Mouse (Mus musculus): Measurements from ENCODE around the gene A930033H14Rik. TPM values are rescaled to one million over a fixed set of nuclear protein-coding genes. Genes with fewer than 3 reads are reported as not detected.

The A930033H14Rik gene
- polyA plus RNA-seq, 1 experiment from 2014 or later, result 1.1 TPM

- H3K9ac ChIP-seq (ENCODE audit: low read depth, low read length), result no peak overlapping the region
- no peaks in the 10 kb centered on the region for H3K9me3 ChIP-seq (ENCODE audit: control insufficient read depth, low read length)
- ATAC-seq (ENCODE audit: low FRiP score), result no peak
- H3K4me2 ChIP-seq (replicated peaks; ENCODE audit: low read depth, low read length), result no peak overlapping the region
- no peaks in the 10 kb centered on the region for H3K27me3 ChIP-seq (ENCODE audit: control insufficient read depth, insufficient read depth, low read length)
- no peak for DNase-seq (ENCODE audit: low spot score)
- H3K27ac ChIP-seq (ENCODE audit: low read depth, low read length), result no peak overlapping the region
- H3K36me3 ChIP-seq (ENCODE audit: control insufficient read depth, insufficient read depth, low read length), result no peaks in the 10 kb centered on the region
- no peak overlapping the region for H3K4me3 ChIP-seq (ENCODE audit: low read depth, low read length)
- H3K4me1 ChIP-seq (replicated peaks; ENCODE audit: control insufficient read depth, insufficient read depth, low read length), result no peaks in the 10 kb centered on the region
- 79% methylated on average over 3 of the region's 3 CpGs for WGBS
These were observed 36.8 kb downstream of the A930033H14Rik start for GRCm38 (mm10) chr10:69176116-69176515.

- no peak overlapping the region for H3K9ac ChIP-seq (ENCODE audit: low read depth, low read length)
- H3K27me3 ChIP-seq (ENCODE audit: control insufficient read depth, insufficient read depth, low read length), result no peaks in the 10 kb centered on the region
- H3K4me2 ChIP-seq (replicated peaks; ENCODE audit: low read depth, low read length), result no peak overlapping the region
- ATAC-seq (ENCODE audit: low FRiP score), result no peak
- H3K4me3 ChIP-seq (ENCODE audit: low read depth, low read length), result no peak overlapping the region
- WGBS, result 89% methylated on average over 3 of the region's 3 CpGs
- no peaks in the 10 kb centered on the region for H3K4me1 ChIP-seq (replicated peaks; ENCODE audit: control insufficient read depth, insufficient read depth, low read length)
- H3K9me3 ChIP-seq (ENCODE audit: control insufficient read depth, low read length), result no peaks in the 10 kb centered on the region
- DNase-seq (ENCODE audit: low spot score), result no peak
- H3K27ac ChIP-seq (ENCODE audit: low read depth, low read length), result no peak overlapping the region
- H3K36me3 ChIP-seq (ENCODE audit: control insufficient read depth, insufficient read depth, low read length), result no peaks in the 10 kb centered on the region
These were observed 40.5 kb downstream of the A930033H14Rik start for GRCm38 (mm10) chr10:69172412-69172811.

- no peaks in the 10 kb centered on the region for H3K9me3 ChIP-seq (ENCODE audit: control insufficient read depth, low read length)
- no peak overlapping the region for H3K27ac ChIP-seq (ENCODE audit: low read depth, low read length)
- no peak for ATAC-seq (ENCODE audit: low FRiP score)
- DNase-seq (ENCODE audit: low spot score), result no peak
- no peaks in the 10 kb centered on the region for H3K27me3 ChIP-seq (ENCODE audit: control insufficient read depth, insufficient read depth, low read length)
- H3K4me2 ChIP-seq (replicated peaks; ENCODE audit: low read depth, low read length), result no peak overlapping the region
- H3K4me3 ChIP-seq (ENCODE audit: low read depth, low read length), result no peak overlapping the region
- no peaks in the 10 kb centered on the region for H3K4me1 ChIP-seq (replicated peaks; ENCODE audit: control insufficient read depth, insufficient read depth, low read length)
- 88% methylated on average over 12 of the region's 12 CpGs for WGBS
- H3K36me3 ChIP-seq (ENCODE audit: control insufficient read depth, insufficient read depth, low read length), result no peaks in the 10 kb centered on the region
- H3K9ac ChIP-seq (ENCODE audit: low read depth, low read length), result no peak overlapping the region
These were observed 46.4 kb downstream of the A930033H14Rik start for GRCm38 (mm10) chr10:69166514-69166913.

GRCm38 (mm10) chr10:69165847-69166246 is 47.1 kb downstream of the A930033H14Rik start:
- Histone ChIP-seq H3K4me1 (replicated peaks; ENCODE audit: control insufficient read depth, insufficient read depth, low read length) (no peaks in the 10 kb centered on the region), H3K27me3 (ENCODE audit: control insufficient read depth, insufficient read depth, low read length) (no peaks in the 10 kb centered on the region), H3K9ac (ENCODE audit: low read depth, low read length) (no peak overlapping the region), H3K4me2 (replicated peaks; ENCODE audit: low read depth, low read length) (no peak overlapping the region), H3K27ac (ENCODE audit: low read depth, low read length) (no peak overlapping the region), H3K9me3 (ENCODE audit: control insufficient read depth, low read length) (no peaks in the 10 kb centered on the region), H3K36me3 (ENCODE audit: control insufficient read depth, insufficient read depth, low read length) (no peaks in the 10 kb centered on the region), H3K4me3 (ENCODE audit: low read depth, low read length) (no peak overlapping the region)
- 93% methylated on average over 3 of the region's 3 CpGs for WGBS
- no peak for DNase-seq (ENCODE audit: low spot score)
- no peak for ATAC-seq (ENCODE audit: low FRiP score)

- no peak overlapping the region for H3K9ac ChIP-seq (ENCODE audit: low read depth, low read length)
- ATAC-seq (ENCODE audit: low FRiP score) (no peak), DNase-seq (ENCODE audit: low spot score) (peak; percentile 59)
- 65% methylated on average over 7 of the region's 7 CpGs for WGBS
- no peak overlapping the region for H3K27ac ChIP-seq (ENCODE audit: low read depth, low read length)
- no peak overlapping the region for H3K4me2 ChIP-seq (replicated peaks; ENCODE audit: low read depth, low read length)
- H3K4me1 ChIP-seq (replicated peaks; ENCODE audit: control insufficient read depth, insufficient read depth, low read length), result no peaks in the 10 kb centered on the region
- no peaks in the 10 kb centered on the region for H3K36me3 ChIP-seq (ENCODE audit: control insufficient read depth, insufficient read depth, low read length)
- no peak overlapping the region for H3K4me3 ChIP-seq (ENCODE audit: low read depth, low read length)
- no peaks in the 10 kb centered on the region for H3K9me3 ChIP-seq (ENCODE audit: control insufficient read depth, low read length)
- no peaks in the 10 kb centered on the region for H3K27me3 ChIP-seq (ENCODE audit: control insufficient read depth, insufficient read depth, low read length)
These were observed 47.8 kb downstream of the A930033H14Rik start for GRCm38 (mm10) chr10:69165125-69165524.

- Histone ChIP-seq H3K4me2 (replicated peaks; ENCODE audit: low read depth, low read length) (no peak overlapping the region), H3K4me1 (replicated peaks; ENCODE audit: control insufficient read depth, insufficient read depth, low read length) (no peaks in the 10 kb centered on the region), H3K27ac (ENCODE audit: low read depth, low read length) (no peak overlapping the region), H3K4me3 (ENCODE audit: low read depth, low read length) (no peak overlapping the region), H3K9ac (ENCODE audit: low read depth, low read length) (no peak overlapping the region), H3K36me3 (ENCODE audit: control insufficient read depth, insufficient read depth, low read length) (no peaks in the 10 kb centered on the region), H3K9me3 (ENCODE audit: control insufficient read depth, low read length) (no peaks in the 10 kb centered on the region), H3K27me3 (ENCODE audit: control insufficient read depth, insufficient read depth, low read length) (no peaks in the 10 kb centered on the region)
- ATAC-seq (ENCODE audit: low FRiP score), result no peak
- no peak for DNase-seq (ENCODE audit: low spot score)
- WGBS, result 81% methylated on average over 5 of the region's 5 CpGs
These were observed 49.7 kb downstream of the A930033H14Rik start for GRCm38 (mm10) chr10:69163216-69163615.

- Histone ChIP-seq H3K27me3 (ENCODE audit: control insufficient read depth, insufficient read depth, low read length) (no peaks in the 10 kb centered on the region), H3K4me3 (ENCODE audit: low read depth, low read length) (no peak overlapping the region), H3K9me3 (ENCODE audit: control insufficient read depth, low read length) (no peaks in the 10 kb centered on the region), H3K27ac (ENCODE audit: low read depth, low read length) (no peak overlapping the region), H3K4me2 (replicated peaks; ENCODE audit: low read depth, low read length) (no peak overlapping the region), H3K36me3 (ENCODE audit: control insufficient read depth, insufficient read depth, low read length) (no peaks in the 10 kb centered on the region), H3K9ac (ENCODE audit: low read depth, low read length) (no peak overlapping the region), H3K4me1 (replicated peaks; ENCODE audit: control insufficient read depth, insufficient read depth, low read length) (no peaks in the 10 kb centered on the region)
- WGBS, result 90% methylated on average over 5 of the region's 5 CpGs
- DNase-seq (ENCODE audit: low spot score) (no peak), ATAC-seq (ENCODE audit: low FRiP score) (no peak)
These were observed 50.3 kb downstream of the A930033H14Rik start for GRCm38 (mm10) chr10:69162577-69162976.

- 93% methylated on average over 3 of the region's 3 CpGs for WGBS
These were observed 51.4 kb downstream of the A930033H14Rik start for GRCm38 (mm10) chr10:69161503-69161902.

GRCm38 (mm10) chr10:69160877-69161276 is 52.0 kb downstream of the A930033H14Rik start:
- Histone ChIP-seq H3K4me1 (replicated peaks; ENCODE audit: control insufficient read depth, insufficient read depth, low read length) (no peaks in the 10 kb centered on the region), H3K36me3 (ENCODE audit: control insufficient read depth, insufficient read depth, low read length) (no peaks in the 10 kb centered on the region), H3K4me2 (replicated peaks; ENCODE audit: low read depth, low read length) (no peak overlapping the region), H3K9ac (ENCODE audit: low read depth, low read length) (no peak overlapping the region), H3K27me3 (ENCODE audit: control insufficient read depth, insufficient read depth, low read length) (no peaks in the 10 kb centered on the region), H3K4me3 (ENCODE audit: low read depth, low read length) (no peak overlapping the region), H3K9me3 (ENCODE audit: control insufficient read depth, low read length) (no peaks in the 10 kb centered on the region), H3K27ac (ENCODE audit: low read depth, low read length) (no peak overlapping the region)
- 87% methylated on average over 2 of the region's 2 CpGs for WGBS
- ATAC-seq (ENCODE audit: low FRiP score), result no peak
- DNase-seq (ENCODE audit: low spot score), result no peak

More at GRCm38 (mm10) chr10:69161503-69161902, 51.4 kb downstream of the A930033H14Rik start:
- Histone ChIP-seq H3K4me3 (ENCODE audit: low read depth, low read length) (no peak overlapping the region), H3K9me3 (ENCODE audit: control insufficient read depth, low read length) (no peaks in the 10 kb centered on the region), H3K36me3 (ENCODE audit: control insufficient read depth, insufficient read depth, low read length) (no peaks in the 10 kb centered on the region), H3K27ac (ENCODE audit: low read depth, low read length) (no peak overlapping the region), H3K9ac (ENCODE audit: low read depth, low read length) (no peak overlapping the region), H3K4me2 (replicated peaks; ENCODE audit: low read depth, low read length) (no peak overlapping the region), H3K27me3 (ENCODE audit: control insufficient read depth, insufficient read depth, low read length) (no peaks in the 10 kb centered on the region), H3K4me1 (replicated peaks; ENCODE audit: control insufficient read depth, insufficient read depth, low read length) (no peaks in the 10 kb centered on the region)
- no peak for ATAC-seq (ENCODE audit: low FRiP score)
- DNase-seq (ENCODE audit: low spot score), result no peak
